Mouse (Mus musculus) embryonic facial prominence, embryonic 10.5 days (tissue): ENCODE data around the gene Top2a. TPM values are rescaled to one million over a fixed set of nuclear protein-coding genes. Genes with fewer than 3 reads are reported as not detected.

ENCODE experiments used
- DNase-seq: peaks from one replicate; pipeline ENCODE4 v3.0.0-alpha.2; 2017; ENCODE audit warnings: low spot score
- H3K27ac ChIP-seq: fragments of 300-500 bp; sonication (generic); replicated peaks from 2 replicates; pipeline ENCODE4 v1.5.1; 2016; ENCODE audit warnings: mild to moderate bottlenecking
- H3K27me3 ChIP-seq: fragments of 300-500 bp; sonication (generic); replicated peaks from 2 replicates; pipeline ENCODE4 v1.6.1; 2016; ENCODE audit warnings: low read depth, mild to moderate bottlenecking; ENCODE audit not compliant: poor library complexity, severe bottlenecking
- H3K36me3 ChIP-seq: fragments of 300-500 bp; sonication (generic); replicated peaks from 2 replicates; pipeline ENCODE4 v1.6.1; 2016; ENCODE audit warnings: mild to moderate bottlenecking, moderate library complexity
- H3K4me1 ChIP-seq: fragments of 300-500 bp; sonication (generic); 2 replicates; pipeline ENCODE4 v1.6.1; 2016
- H3K4me3 ChIP-seq: fragments of 300-500 bp; sonication (generic); 2 replicates; pipeline ENCODE4 v1.5.1; 2016; ENCODE audit warnings: mild to moderate bottlenecking, moderate library complexity
- H3K9me3 ChIP-seq: fragments of 300-500 bp; sonication (generic); 2 replicates; pipeline ENCODE4 v1.6.1; 2016; ENCODE audit warnings: mild to moderate bottlenecking
- WGBS: fragments of 180-500 bp; shearing (Covaris S2); methylation state at CpG from one replicate; pipeline ENCODE4 v1.1.7; 2016; 5-methylcytosine and 5-hydroxymethylcytosine counted together
- polyA plus RNA-seq: library from polyadenylated mRNA; unstranded; fragments of >200 nt; fragmentation: Nextera tagmentation; extraction: Ambion mirVana; gene quantifications from 2 replicates; pipeline ENCODE4 v1.2.1, GENCODE M21; 2016

The Top2a gene
- polyA plus RNA-seq, 1 experiment from 2014 or later: 336 TPM

DNA sequence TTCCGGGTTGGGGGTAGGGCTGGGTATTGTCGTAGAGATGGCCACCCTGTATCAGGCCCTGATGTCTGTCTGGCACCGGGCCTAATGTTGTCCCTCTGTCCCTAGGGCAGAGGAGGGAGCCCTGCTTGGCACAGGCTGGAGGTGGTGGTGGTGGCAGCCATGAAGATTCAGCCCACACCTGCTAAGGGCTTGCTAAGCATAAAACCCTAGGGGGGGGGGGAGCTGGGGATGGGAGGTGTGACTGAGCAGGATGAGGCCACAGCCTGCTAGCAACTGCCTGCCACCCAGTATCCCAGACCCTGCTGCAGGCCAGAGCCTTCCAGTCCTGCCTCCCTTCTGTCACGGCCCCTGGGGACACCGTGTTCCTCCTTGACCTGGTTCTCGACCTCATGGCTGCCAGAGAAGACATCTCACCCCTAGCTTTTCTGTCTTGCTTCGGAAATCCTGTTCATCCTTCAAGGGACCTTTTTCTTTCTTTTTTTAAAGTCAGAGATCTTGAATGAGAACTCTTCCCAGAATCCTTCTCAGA, 68.2 kb downstream of the Top2a start:
- no peaks in the 10 kb centered on the region for H3K27me3 ChIP-seq
- H3K36me3 ChIP-seq: peaks cover 52% of the 10 kb centered on the region
- peak overlapping the region; percentile 82 for H3K27ac ChIP-seq
- peak overlapping the region; percentile 42; the same call in 1 of the 2 replicates for H3K4me3 ChIP-seq
- no peaks in the 10 kb centered on the region for H3K9me3 ChIP-seq
- WGBS: 31% methylated on average over 7 of the region's 7 CpGs
- peaks cover 72% of the 10 kb centered on the region for H3K4me1 ChIP-seq
- no peak for DNase-seq

DNA sequence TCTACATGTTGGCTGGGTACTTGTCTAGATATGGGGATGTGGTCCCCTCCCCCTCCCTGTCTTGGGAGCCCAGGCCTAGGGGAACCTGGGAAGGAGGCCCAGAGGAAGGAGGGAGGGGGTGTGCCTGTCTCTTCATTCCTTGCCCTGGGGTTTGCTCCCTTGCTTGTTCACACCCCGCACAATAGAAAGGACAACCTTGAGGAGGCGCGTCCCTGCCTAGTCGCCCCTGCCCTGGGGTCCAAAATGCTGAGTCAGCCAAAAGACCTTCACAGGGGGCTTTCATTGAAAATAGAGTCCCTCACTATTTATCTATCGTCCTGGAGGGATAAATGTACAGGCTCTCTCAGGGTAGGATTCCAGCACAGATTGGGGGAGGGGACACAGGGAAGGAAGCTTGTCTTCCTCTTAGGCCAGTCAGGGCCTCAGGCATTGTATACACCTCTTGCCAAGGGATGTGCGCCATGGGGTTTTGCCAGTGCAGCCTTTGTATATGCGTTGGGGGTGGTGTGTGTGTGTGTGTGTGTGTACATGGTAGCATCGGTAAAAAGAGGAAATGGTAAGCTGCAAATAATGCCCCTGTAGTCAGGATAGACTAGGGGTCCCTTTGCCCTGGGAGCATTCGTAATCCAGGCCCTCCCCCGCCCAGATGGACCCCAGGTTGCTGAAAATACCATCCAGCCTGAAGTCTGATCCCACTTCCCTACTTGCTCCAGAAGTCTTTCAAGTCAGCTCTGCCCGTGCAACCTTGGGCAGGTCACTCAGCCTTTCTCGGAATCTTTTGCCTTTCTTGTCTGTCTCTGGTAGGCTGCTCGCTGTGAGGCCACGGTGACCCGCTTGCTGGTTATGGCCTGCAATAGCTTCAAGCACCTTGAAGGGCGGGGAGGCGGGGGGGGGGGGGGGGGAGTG, 68.9 kb downstream of the Top2a start:
- DNase-seq: peak; percentile 38
- no peaks in the 10 kb centered on the region for H3K27me3 ChIP-seq
- H3K27ac ChIP-seq: peak overlapping the region; percentile 82
- H3K36me3 ChIP-seq: peaks cover 59% of the 10 kb centered on the region
- peaks cover 72% of the 10 kb centered on the region for H3K4me1 ChIP-seq
- H3K9me3 ChIP-seq: no peaks in the 10 kb centered on the region
- 13% methylated on average over 17 of the region's 17 CpGs for WGBS
- H3K4me3 ChIP-seq: peak overlapping the region; percentile 42

DNA sequence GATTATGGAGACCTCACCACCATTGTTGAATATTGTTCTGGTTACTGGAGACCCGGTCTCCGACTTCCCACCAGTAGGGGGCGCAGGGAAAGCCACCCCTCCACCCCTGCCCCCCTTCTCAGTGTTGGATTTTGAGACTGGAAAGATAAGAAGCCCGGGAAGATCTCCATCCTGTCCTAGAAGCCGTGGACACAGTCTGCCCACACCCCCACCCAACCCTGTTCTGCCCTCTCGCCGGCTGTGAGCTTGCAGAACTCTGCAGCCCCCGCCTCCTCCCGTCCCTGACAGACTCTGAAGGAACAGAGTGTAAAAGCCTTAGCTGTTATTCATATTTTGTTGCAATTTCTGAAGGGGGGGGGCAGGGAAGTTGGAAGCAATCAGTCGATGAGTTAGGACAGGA, 69.6 kb downstream of the Top2a start:
- WGBS: 5% methylated on average over 10 of the region's 10 CpGs
- no peaks in the 10 kb centered on the region for H3K9me3 ChIP-seq
- H3K27me3 ChIP-seq: no peaks in the 10 kb centered on the region
- H3K4me1 ChIP-seq: peaks cover 72% of the 10 kb centered on the region
- peak; percentile 88 for DNase-seq
- H3K36me3 ChIP-seq: peaks cover 66% of the 10 kb centered on the region
- peak overlapping the region; percentile 82 for H3K27ac ChIP-seq
- peak overlapping the region; percentile 42 for H3K4me3 ChIP-seq

DNA sequence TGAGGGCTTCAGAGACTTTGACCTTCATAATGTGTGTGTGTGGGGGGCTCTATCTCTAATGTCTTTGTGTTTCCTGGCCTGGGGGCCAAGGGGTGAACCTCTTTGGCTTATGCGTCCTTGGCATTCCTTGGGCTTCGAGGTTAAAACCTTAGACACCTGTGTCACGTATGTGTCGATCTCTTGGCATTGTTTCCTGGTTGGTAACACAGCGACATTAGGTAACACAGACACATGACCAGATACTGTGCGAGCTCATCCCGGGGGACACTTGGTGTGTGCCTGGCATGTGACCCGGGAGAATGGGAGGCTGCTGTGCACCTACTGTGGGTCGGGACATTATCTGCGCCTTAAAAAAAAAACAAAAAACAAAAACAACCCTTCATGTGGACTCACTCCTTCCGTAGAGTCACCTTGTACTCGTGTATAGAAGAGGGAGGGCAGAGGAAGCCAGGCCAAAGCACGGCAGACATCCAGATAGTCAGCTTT, 70.1 kb downstream of the Top2a start:
- Histone ChIP-seq H3K27me3 (no peaks in the 10 kb centered on the region), H3K27ac (peak overlapping the region; percentile 82), H3K36me3 (peaks cover 71% of the 10 kb centered on the region), H3K4me3 (peak overlapping the region; percentile 42), H3K4me1 (peaks cover 72% of the 10 kb centered on the region), H3K9me3 (no peaks in the 10 kb centered on the region)
- WGBS: 23% methylated on average over 13 of the region's 13 CpGs
- DNase-seq: no peak

DNA sequence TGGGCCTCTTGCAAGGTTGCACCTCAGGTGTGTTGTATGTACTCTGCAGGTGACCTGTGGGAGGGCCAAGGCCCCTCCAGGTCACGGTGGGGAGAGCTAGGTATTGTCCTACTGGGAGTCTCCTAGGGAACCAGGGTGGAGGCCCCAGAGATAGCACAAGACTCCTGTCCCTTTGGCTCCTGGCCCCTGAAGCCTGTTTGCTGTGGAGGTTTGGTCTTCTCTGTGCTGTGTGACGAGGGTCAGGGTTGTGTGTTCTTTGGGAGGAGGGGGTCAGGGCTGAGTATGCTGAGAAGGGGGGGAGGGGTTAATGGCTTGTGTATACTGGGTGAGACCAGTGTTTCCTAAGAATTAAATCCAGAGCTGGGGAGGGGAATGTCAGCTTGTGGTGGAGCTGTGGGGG, 70.6 kb downstream of the Top2a start:
- peak; percentile 39 for DNase-seq
- Histone ChIP-seq H3K4me1 (peaks cover 71% of the 10 kb centered on the region), H3K27me3 (no peaks in the 10 kb centered on the region), H3K4me3 (peak overlapping the region; percentile 42), H3K27ac (peak overlapping the region; percentile 82), H3K36me3 (peaks cover 66% of the 10 kb centered on the region), H3K9me3 (no peaks in the 10 kb centered on the region)
- 6% methylated on average over 2 of the region's 2 CpGs for WGBS

DNA sequence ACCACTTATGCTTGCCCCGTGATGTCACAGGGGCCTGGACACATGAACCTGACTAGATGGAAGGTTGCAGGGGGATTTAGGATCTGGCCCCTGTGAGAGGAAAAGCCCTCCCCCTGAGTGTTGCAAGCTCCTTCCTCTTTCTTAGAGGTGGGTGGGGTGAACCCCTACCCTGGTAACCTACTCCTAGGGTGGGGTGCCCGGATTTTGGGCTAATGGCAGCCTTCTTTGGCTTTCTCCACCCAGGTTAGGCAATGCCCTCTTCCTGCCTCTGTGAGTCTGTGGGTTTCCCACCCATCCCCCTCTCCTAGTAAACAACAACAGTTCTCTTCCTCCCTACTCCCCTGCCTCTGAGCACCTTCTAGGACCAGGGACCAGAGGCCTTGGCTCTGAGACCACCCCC, 71.3 kb downstream of the Top2a start:
- no peak for DNase-seq
- Histone ChIP-seq H3K4me1 (peaks cover 77% of the 10 kb centered on the region), H3K4me3 (peak overlapping the region; percentile 42; the same call in 1 of the 2 replicates), H3K27me3 (no peaks in the 10 kb centered on the region), H3K36me3 (peaks cover 64% of the 10 kb centered on the region), H3K27ac (peak overlapping the region; percentile 82), H3K9me3 (no peaks in the 10 kb centered on the region)
- 55% methylated on average over 2 of the region's 2 CpGs for WGBS

DNA sequence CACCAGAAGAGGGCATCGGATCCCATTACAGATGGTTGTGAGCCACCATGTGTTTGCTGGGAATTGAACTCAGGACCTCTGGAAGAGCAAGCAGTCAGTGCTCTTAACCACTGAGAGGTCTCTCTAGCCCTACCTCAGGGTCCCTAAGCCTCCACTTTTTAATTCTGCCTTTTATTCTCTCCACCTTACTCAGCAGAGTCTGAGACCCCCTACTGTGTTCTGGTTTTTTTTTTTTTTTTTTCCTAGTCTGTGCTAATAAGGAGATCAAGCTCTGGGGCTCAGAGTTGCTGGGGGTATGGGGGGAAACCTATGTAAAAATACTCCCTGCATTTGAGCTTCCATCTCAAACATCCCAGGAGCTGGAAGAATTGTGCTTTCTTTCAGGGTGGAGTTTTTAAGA, 71.9 kb downstream of the Top2a start:
- WGBS: 62% methylated on average over 1 of the region's 1 CpGs
- H3K27ac ChIP-seq: no peak overlapping the region
- H3K36me3 ChIP-seq: peaks cover 63% of the 10 kb centered on the region
- no peak overlapping the region for H3K4me3 ChIP-seq
- peaks cover 83% of the 10 kb centered on the region for H3K4me1 ChIP-seq
- H3K27me3 ChIP-seq: no peaks in the 10 kb centered on the region
- DNase-seq: no peak
- no peaks in the 10 kb centered on the region for H3K9me3 ChIP-seq

DNA sequence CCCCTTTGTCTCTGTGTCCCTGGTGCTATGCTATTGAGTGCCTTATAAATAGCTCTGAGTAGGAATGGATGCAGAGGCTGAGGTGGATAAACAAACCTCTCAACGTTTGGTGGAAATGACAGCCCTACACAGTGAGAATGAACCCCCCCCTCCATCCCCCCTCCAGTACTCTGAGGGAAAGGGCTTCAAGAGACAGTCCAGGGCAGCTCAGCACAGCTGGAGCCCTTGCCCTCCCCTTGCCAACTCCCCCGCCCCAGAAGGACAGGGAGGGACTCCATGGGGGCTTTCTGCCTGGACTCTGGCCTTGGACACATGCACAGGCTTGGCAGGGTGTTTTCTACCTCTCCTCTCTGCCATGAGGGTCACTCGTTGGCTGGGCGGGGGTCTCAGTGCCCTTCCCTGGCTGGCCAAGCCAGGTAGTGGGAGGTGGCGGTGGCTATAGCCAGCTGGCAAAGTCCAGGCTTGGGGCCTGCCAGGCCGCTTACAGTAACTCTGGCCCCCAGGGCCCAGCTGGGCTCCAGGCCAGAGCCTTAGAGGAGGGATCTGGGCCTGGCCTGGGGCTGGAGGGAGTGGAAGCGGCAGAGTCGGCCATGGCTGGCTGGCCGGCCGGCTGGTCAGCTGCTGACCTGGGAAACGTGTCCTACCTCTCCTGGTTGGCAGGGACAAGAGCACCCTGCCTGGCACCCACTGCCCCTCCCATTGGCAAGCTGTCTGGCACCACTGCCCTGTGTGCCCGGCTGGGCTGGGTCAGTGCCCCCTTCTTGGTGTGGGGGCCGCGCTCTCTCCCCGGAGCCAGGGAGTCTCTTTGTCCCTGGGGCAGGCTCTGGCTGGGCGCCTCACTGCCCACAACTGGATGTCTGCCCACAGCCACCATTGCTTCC, 72.7 kb downstream of the Top2a start:
- H3K27me3 ChIP-seq: no peaks in the 10 kb centered on the region
- peaks cover 56% of the 10 kb centered on the region for H3K36me3 ChIP-seq
- DNase-seq: no peak
- 75% methylated on average over 16 of the region's 16 CpGs for WGBS
- H3K4me1 ChIP-seq: peaks cover 86% of the 10 kb centered on the region
- H3K27ac ChIP-seq: peak overlapping the region; percentile 30; the same call in 1 of the 2 replicates
- H3K9me3 ChIP-seq: no peaks in the 10 kb centered on the region
- H3K4me3 ChIP-seq: no peak overlapping the region

DNA sequence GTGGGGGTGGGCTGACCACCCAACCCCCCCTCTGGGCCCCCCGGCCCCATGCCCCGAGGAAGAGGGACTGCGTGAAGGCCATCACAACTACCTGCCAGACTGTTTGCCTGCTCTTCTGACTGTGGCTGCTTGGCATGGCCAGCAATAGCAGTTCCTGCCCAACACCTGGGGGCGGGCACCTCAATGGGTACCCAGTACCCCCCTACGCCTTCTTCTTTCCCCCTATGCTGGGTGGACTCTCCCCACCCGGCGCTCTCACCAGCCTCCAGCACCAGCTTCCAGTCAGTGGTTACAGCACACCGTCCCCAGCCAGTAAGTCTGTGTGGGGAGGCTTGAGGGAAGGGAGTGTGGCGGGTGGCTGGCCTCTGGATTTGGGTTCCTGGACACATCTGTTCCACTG, 73.5 kb downstream of the Top2a start:
- DNase-seq: no peak
- WGBS: 88% methylated on average over 9 of the region's 9 CpGs
- H3K27ac ChIP-seq: no peak overlapping the region
- H3K36me3 ChIP-seq: peaks cover 58% of the 10 kb centered on the region
- peaks cover 86% of the 10 kb centered on the region for H3K4me1 ChIP-seq
- H3K4me3 ChIP-seq: no peak overlapping the region
- no peaks in the 10 kb centered on the region for H3K27me3 ChIP-seq
- no peaks in the 10 kb centered on the region for H3K9me3 ChIP-seq

DNA sequence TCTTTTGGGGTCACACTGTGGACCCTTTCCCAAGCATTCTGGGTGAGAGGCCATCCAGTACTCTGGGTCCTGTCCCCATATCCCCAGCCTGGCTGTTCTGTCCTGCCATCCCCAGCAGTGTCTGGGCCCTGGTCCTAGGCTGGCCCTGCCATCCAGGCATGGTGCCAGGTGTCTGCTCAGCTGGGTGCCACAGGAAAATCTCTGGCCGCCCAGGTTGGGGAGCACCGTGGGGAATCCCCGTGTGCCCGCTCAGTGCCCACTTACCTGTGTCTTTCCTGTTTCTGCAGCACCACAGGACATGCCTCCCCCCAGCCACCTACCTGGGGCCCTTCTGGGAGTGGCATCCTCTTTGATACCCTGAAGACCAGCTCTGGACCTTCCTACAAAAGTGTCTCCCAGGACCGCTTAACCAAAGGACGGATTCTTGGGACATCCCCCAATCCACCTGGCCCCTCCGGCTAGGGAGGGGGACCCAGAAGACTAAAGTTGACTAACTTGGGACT, 74.0 kb downstream of the Top2a start:
- no peak for DNase-seq
- Histone ChIP-seq H3K27me3 (no peaks in the 10 kb centered on the region), H3K36me3 (peaks cover 58% of the 10 kb centered on the region), H3K4me1 (peaks cover 86% of the 10 kb centered on the region), H3K27ac (peak overlapping the region; percentile 54; the same call in 1 of the 2 replicates), H3K4me3 (no peak overlapping the region), H3K9me3 (no peaks in the 10 kb centered on the region)
- WGBS: 89% methylated on average over 7 of the region's 7 CpGs

DNA sequence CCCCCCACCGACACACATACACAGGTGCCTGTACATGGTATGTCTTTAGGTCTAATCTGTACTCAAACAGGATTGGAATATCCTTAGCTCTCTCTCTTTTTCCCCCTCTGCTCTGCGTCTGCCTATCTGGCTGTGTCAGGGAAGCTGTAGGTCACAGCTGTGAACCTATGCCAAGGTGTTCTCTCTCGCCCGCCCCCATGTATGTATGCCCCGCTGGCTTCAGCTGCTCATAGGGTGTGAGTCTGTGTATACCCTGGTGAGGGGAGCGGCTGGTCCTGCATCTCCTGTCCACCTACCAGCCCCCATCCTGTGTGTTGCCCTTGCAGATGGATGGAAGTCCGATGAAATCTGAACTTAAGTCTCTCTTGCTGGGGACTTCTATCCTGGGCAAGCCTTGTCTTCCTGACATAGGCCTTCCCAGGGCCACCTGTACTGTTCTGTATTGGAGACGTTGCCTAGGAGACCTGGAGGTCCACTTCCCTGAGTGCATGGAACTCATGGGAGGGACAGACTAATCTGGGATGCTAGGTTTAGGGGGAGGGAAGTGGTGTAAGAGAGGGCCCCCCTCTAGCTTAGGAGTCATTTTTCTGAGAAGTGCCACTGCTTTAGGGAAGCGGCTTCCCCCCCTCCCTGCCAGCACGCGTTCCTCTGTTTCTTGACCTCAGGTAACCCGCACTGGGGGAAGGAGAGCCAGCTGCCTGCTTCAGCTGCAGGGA, 74.6 kb downstream of the Top2a start:
- no peak overlapping the region for H3K27ac ChIP-seq
- WGBS: 65% methylated on average over 12 of the region's 12 CpGs
- no peaks in the 10 kb centered on the region for H3K27me3 ChIP-seq
- no peak overlapping the region for H3K4me3 ChIP-seq
- peaks cover 58% of the 10 kb centered on the region for H3K36me3 ChIP-seq
- H3K9me3 ChIP-seq: no peaks in the 10 kb centered on the region
- H3K4me1 ChIP-seq: peaks cover 86% of the 10 kb centered on the region
- DNase-seq: no peak
